Comparison of ENCODE assay signal across 9 mouse cellular contexts in the genomic region with DNA sequence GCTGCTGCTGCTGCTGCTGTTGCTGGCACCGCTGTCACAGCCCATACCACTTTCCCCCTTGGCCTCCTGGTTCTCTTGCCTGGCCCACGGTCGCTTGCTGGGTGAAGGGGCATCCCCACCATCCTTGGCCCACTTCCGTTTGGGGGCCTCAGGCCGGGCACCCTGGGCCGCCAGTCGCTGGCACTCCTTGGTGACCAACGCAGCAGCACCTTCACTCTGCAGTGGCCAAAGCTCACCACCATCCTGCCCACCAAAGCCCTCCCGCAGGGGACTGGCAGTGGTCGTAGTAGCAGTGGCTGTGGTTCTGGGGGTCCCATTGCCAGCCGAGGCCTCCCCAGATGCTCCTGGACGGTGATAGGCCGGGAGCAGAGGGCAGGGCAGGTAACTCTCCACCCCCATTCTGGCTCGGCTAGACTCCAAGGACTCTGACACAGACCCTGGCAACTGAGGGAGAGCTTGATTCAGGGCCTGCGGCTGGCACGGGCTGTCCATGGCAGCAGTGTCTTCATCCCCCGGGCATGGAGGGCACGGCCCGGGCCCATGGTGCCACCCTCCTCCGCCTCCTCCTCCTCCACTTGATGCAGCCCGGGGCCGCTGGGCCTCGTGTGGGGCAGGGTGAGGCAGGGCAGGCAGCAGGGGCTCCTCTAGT. TPM values are rescaled to one million over a fixed set of nuclear protein-coding genes. Genes with fewer than 3 reads are reported as not detected.
DNase-seq lines count a peak whose midpoint lies in the region; ATAC-seq and TF ChIP-seq lines count a peak whose summit lies in the region.
"Had no signal": no experiment of that assay in that cellular context is flagged by ENCODE, and none has a peak within 500 bp of the region (broad histone marks: within the 10 kb centered on the region; RNA-seq: fewer than 3 reads in every experiment).

No protein-coding gene starts in this region.

- intact Hi-C loops in heart, postnatal 14 days (cut with DNase I): loop anchor here (10.0 kb wide), 1 partner anchor 320 kb away; the partner anchor contains the start of gene Sertad1

- WGBS in heart, embryonic 11.5 days (ENCODE audit: insufficient replicate concordance): 70% methylated on average over 23 of the region's 23 CpGs
- WGBS in embryonic facial prominence, embryonic 12.5 days: 76% methylated on average over 23 of the region's 23 CpGs
- WGBS in hindbrain, postnatal 0 days: 69% methylated on average over 22 of the region's 23 CpGs
- 72% methylated on average over 23 of the region's 23 CpGs for WGBS in liver, embryonic 15.5 days (ENCODE audit: insufficient replicate concordance)

- TF ChIP-seq POLR2A in MEL (IDR thresholded peaks at IDR 0.05; ENCODE audit: control insufficient read depth in 1 of 2, insufficient read depth in 1 of 2, low read depth in 1 of 2, low read length in 2 of 2, poor library complexity in 1 of 2): 0 out of 4 replicates have a peak, but pooled peaks of 1 of the 2 experiments have one; percentile 32

- no peak for TF ChIP-seq CTCF in MEL (IDR thresholded peaks at IDR 0.05 in 2 of 3, conservative IDR thresholded peaks at IDR 0.05 in 1 of 3; ENCODE audit: control insufficient read depth in 1 of 3, insufficient read depth in 1 of 3, low read depth in 2 of 3, low read length in 3 of 3, poor library complexity in 1 of 3, severe bottlenecking in 1 of 3)
- TF ChIP-seq CTCF in hindbrain, postnatal 0 days (IDR thresholded peaks at IDR 0.05; ENCODE audit: low read depth): 0 out of 2 replicates have a peak, but pooled peaks have one; percentile 1

- peaks cover 7% of the 10 kb centered on the region; the same call in 1 of the 2 replicates for H3K36me3 ChIP-seq in heart, embryonic 11.5 days (ENCODE audit: control insufficient read depth, insufficient read depth, low read length)
- peaks cover 0 to 3% of the 10 kb centered on the region in 2 experiments; a peak in 1 of 4 replicates for H3K36me3 ChIP-seq in MEL (ENCODE audit: control insufficient read depth in 1 of 2, insufficient read depth in 2 of 2, low read length in 2 of 2)
- H3K36me3 ChIP-seq in embryonic facial prominence, embryonic 12.5 days: peaks cover 52% of the 10 kb centered on the region
- no peaks in the 10 kb centered on the region for H3K36me3 ChIP-seq in hindbrain, postnatal 0 days (ENCODE audit: insufficient read depth, low read length)
- peaks cover 26% of the 10 kb centered on the region for H3K36me3 ChIP-seq in liver, embryonic 15.5 days (replicated peaks)

- ATAC-seq in heart, embryonic 11.5 days (replicated peaks; ENCODE audit: insufficient number of reproducible peaks, low FRiP score, low TSS enrichment): no peak
- ATAC-seq in embryonic facial prominence, embryonic 12.5 days (ENCODE audit: insufficient number of reproducible peaks, insufficient read depth, low FRiP score, low TSS enrichment): no peak; the same call in 1 of the 2 replicates
- peak; percentile 8; the same call in 1 of the 2 replicates for ATAC-seq in hindbrain, postnatal 0 days
- ATAC-seq in liver, embryonic 15.5 days (ENCODE audit: insufficient read depth): no peak

- no peaks in the 10 kb centered on the region for H3K9me3 ChIP-seq in heart, embryonic 11.5 days (replicated peaks; ENCODE audit: control insufficient read depth, low read length)
- no peaks in the 10 kb centered on the region for H3K9me3 ChIP-seq in MEL (replicated peaks; ENCODE audit: insufficient read depth, low read length)
- H3K9me3 ChIP-seq in embryonic facial prominence, embryonic 12.5 days: no peaks in the 10 kb centered on the region
- no peaks in the 10 kb centered on the region for H3K9me3 ChIP-seq in hindbrain, postnatal 0 days (ENCODE audit: low read length)
- no peaks in the 10 kb centered on the region for H3K9me3 ChIP-seq in liver, embryonic 15.5 days (replicated peaks)

- no peak for TF ChIP-seq EP300 in MEL (IDR thresholded peaks at IDR 0.05; ENCODE audit: low read depth in 1 of 2, low read length in 2 of 2)

- TF ChIP-seq RAD21 in MEL (IDR thresholded peaks at IDR 0.05; ENCODE audit: low read depth, low read length): no peak

- no peaks in the 10 kb centered on the region for H3K27me3 ChIP-seq in heart, embryonic 11.5 days (ENCODE audit: control insufficient read depth, insufficient read depth, low read length)
- no peaks in the 10 kb centered on the region for H3K27me3 ChIP-seq in MEL (ENCODE audit: control insufficient read depth in 1 of 2, insufficient read depth in 2 of 2, low read length in 2 of 2)
- H3K27me3 ChIP-seq in embryonic facial prominence, embryonic 12.5 days: no peaks in the 10 kb centered on the region
- no peaks in the 10 kb centered on the region for H3K27me3 ChIP-seq in hindbrain, postnatal 0 days (ENCODE audit: insufficient read depth, low read length)
- H3K27me3 ChIP-seq in liver, embryonic 15.5 days: no peaks in the 10 kb centered on the region

- peaks cover 31% of the 10 kb centered on the region for H3K4me1 ChIP-seq in heart, embryonic 11.5 days (ENCODE audit: control insufficient read depth, insufficient read depth, low read length)
- peaks cover 7 to 10% of the 10 kb centered on the region in 2 experiments; a peak in 3 of 4 replicates for H3K4me1 ChIP-seq in MEL (ENCODE audit: control insufficient read depth in 1 of 2, insufficient read depth in 2 of 2, low read length in 2 of 2)
- peaks cover 60% of the 10 kb centered on the region for H3K4me1 ChIP-seq in embryonic facial prominence, embryonic 12.5 days
- peaks cover 37% of the 10 kb centered on the region for H3K4me1 ChIP-seq in hindbrain, postnatal 0 days (ENCODE audit: insufficient read depth, low read length)
- H3K4me1 ChIP-seq in liver, embryonic 15.5 days (replicated peaks): peaks cover 74% of the 10 kb centered on the region

- peak overlapping the region; percentile 78 for H3K4me3 ChIP-seq in heart, embryonic 11.5 days (ENCODE audit: low read depth, low read length)
- H3K4me3 ChIP-seq in MEL (ENCODE audit: control insufficient read depth in 1 of 2, insufficient read depth in 1 of 2, low read depth in 2 of 2, low read length in 2 of 2): peak overlapping the region in 1 of 2 experiments; percentile 90; a peak in 2 of 4 replicates
- H3K4me3 ChIP-seq in embryonic facial prominence, embryonic 12.5 days: peak overlapping the region; percentile 77
- peak overlapping the region; percentile 70 for H3K4me3 ChIP-seq in hindbrain, postnatal 0 days (ENCODE audit: low read length)
- peak overlapping the region; percentile 84 for H3K4me3 ChIP-seq in liver, embryonic 15.5 days (replicated peaks)

- peak overlapping the region; percentile 82 for H3K4me2 ChIP-seq in heart, embryonic 11.5 days
- H3K4me2 ChIP-seq in embryonic facial prominence, embryonic 12.5 days (replicated peaks): peak overlapping the region; percentile 76
- H3K4me2 ChIP-seq in hindbrain, postnatal 0 days (ENCODE audit: low read depth, low read length): peak overlapping the region; percentile 87
- peak overlapping the region; percentile 95 for H3K4me2 ChIP-seq in liver, embryonic 15.5 days

- no peak for DNase-seq in heart, postnatal 14 days
- DNase-seq in MEL (ENCODE audit: low read depth, low spot score): no peak
- DNase-seq in hindbrain, postnatal 0 days (ENCODE audit: low spot score): no peak
- DNase-seq in adipocyte (ENCODE audit: low spot score): no peak
- no peak for DNase-seq in spleen, postnatal 14 days (ENCODE audit: low spot score in 2 of 2)

- H3K9ac ChIP-seq in heart, embryonic 11.5 days (ENCODE audit: low read depth, low read length): peak overlapping the region; percentile 93
- peak overlapping the region; percentile 90 for H3K9ac ChIP-seq in MEL (ENCODE audit: control insufficient read depth, low read depth, low read length, poor library complexity, severe bottlenecking)
- peak overlapping the region; percentile 77 for H3K9ac ChIP-seq in embryonic facial prominence, embryonic 12.5 days
- H3K9ac ChIP-seq in hindbrain, postnatal 0 days (replicated peaks; ENCODE audit: low read length): peak overlapping the region; percentile 84
- H3K9ac ChIP-seq in liver, embryonic 15.5 days: peak overlapping the region; percentile 91; the same call in 1 of the 2 replicates

- peaks cover 11% of the 10 kb centered on the region for H3K79me2 ChIP-seq in MEL (ENCODE audit: control insufficient read depth, insufficient read depth, low read length, poor library complexity)

- peak overlapping the region; percentile 98; the same call in 1 of the 2 replicates for H3K27ac ChIP-seq in heart, embryonic 11.5 days (ENCODE audit: low read depth, low read length)
- no peak overlapping the region for H3K27ac ChIP-seq in MEL (ENCODE audit: control insufficient read depth, low read depth, low read length)
- no peak overlapping the region for H3K27ac ChIP-seq in embryonic facial prominence, embryonic 12.5 days
- peak overlapping the region; percentile 98; the same call in 1 of the 2 replicates for H3K27ac ChIP-seq in hindbrain, postnatal 0 days
- H3K27ac ChIP-seq in liver, embryonic 15.5 days (replicated peaks): peak overlapping the region; percentile 94

RNA-seq across cellular contexts. Expression of gene Egln2, which starts 1.5 kb away (rescaled TPM):
- 27.4 and 29.0 TPM in 2 replicates for polyA plus RNA-seq in heart, embryonic 11.5 days (2014; fragmentation: Nextera tagmentation; extraction: Ambion mirVana)
- total RNA-seq in heart, postnatal 14 days (2021): 10 to 100 TPM; 60.1 to 60.6 TPM
- 61.8 and 69.5 TPM in 2 replicates for total RNA-seq in MEL (2012; rRNA removed)
- polyA plus RNA-seq in MEL (2012; ENCODE audit: insufficient read depth in 1 of 2, insufficient read length in 2 of 2, low read depth in 1 of 2, low replicate concordance in 2 of 2, missing spikeins in 1 of 2): 10 to 100 TPM in 1 of 2 experiments, not detected in 1; 80.1 TPM
- polyA plus RNA-seq in embryonic facial prominence, embryonic 12.5 days (2016; fragmentation: Nextera tagmentation; extraction: Ambion mirVana): 95.8 and 99.8 TPM in 2 replicates
- 116 and 117 TPM in 2 replicates for total RNA-seq in hindbrain, postnatal 0 days (2014; rRNA removed)
- polyA plus RNA-seq in hindbrain, postnatal 0 days (2015; fragmentation: Nextera tagmentation; extraction: Ambion mirVana): 75.4 and 78.6 TPM in 2 replicates
- 29.2 and 37.3 TPM in 2 replicates for polyA plus RNA-seq in liver, embryonic 15.5 days (2015; fragmentation: Nextera tagmentation; extraction: Ambion mirVana)

RNA-seq across cellular contexts. Expression of gene Cyp2t4, which starts 11.6 kb away (rescaled TPM):
- 0.13 TPM in 1 of 2 replicates, not detected in the other for polyA plus RNA-seq in heart, embryonic 11.5 days (2014; fragmentation: Nextera tagmentation; extraction: Ambion mirVana)
- not detected for total RNA-seq in heart, postnatal 14 days (2021)
- not detected in 2 replicates for total RNA-seq in MEL (2012; rRNA removed)
- polyA plus RNA-seq in MEL (2012; ENCODE audit: insufficient read depth in 1 of 2, insufficient read length in 2 of 2, low read depth in 1 of 2, low replicate concordance in 2 of 2, missing spikeins in 1 of 2): under 1 TPM in 1 of 2 experiments, not detected in 1; 0.28 TPM
- 0.14 and 0.19 TPM in 2 replicates for polyA plus RNA-seq in embryonic facial prominence, embryonic 12.5 days (2016; fragmentation: Nextera tagmentation; extraction: Ambion mirVana)
- not detected in 2 replicates for total RNA-seq in hindbrain, postnatal 0 days (2014; rRNA removed)
- 0.09 and 0.32 TPM in 2 replicates for polyA plus RNA-seq in hindbrain, postnatal 0 days (2015; fragmentation: Nextera tagmentation; extraction: Ambion mirVana)
- polyA plus RNA-seq in liver, embryonic 15.5 days (2015; fragmentation: Nextera tagmentation; extraction: Ambion mirVana): not detected in 2 replicates
- polyA plus RNA-seq: large intestine, adult 2 months had no signal

RNA-seq across cellular contexts. Expression of gene Rab4b, which starts 13.6 kb away (rescaled TPM):
- 44.3 and 49.7 TPM in 2 replicates for polyA plus RNA-seq in heart, embryonic 11.5 days (2014; fragmentation: Nextera tagmentation; extraction: Ambion mirVana)
- total RNA-seq in heart, postnatal 14 days (2021): 10 to 100 TPM; 21.9 to 22.1 TPM
- 6.7 and 9.7 TPM in 2 replicates for total RNA-seq in MEL (2012; rRNA removed)
- 10 to 100 TPM in 1 of 2 experiments, not detected in 1; 32.6 TPM for polyA plus RNA-seq in MEL (2012; ENCODE audit: insufficient read depth in 1 of 2, insufficient read length in 2 of 2, low read depth in 1 of 2, low replicate concordance in 2 of 2, missing spikeins in 1 of 2)
- 63.9 and 71.4 TPM in 2 replicates for polyA plus RNA-seq in embryonic facial prominence, embryonic 12.5 days (2016; fragmentation: Nextera tagmentation; extraction: Ambion mirVana)
- 66.7 and 76.9 TPM in 2 replicates for total RNA-seq in hindbrain, postnatal 0 days (2014; rRNA removed)
- 125 and 128 TPM in 2 replicates for polyA plus RNA-seq in hindbrain, postnatal 0 days (2015; fragmentation: Nextera tagmentation; extraction: Ambion mirVana)
- polyA plus RNA-seq in liver, embryonic 15.5 days (2015; fragmentation: Nextera tagmentation; extraction: Ambion mirVana): 21.2 and 23.0 TPM in 2 replicates

RNA-seq across cellular contexts. Expression of gene Gm21983, which starts 15.8 kb away (rescaled TPM):
- polyA plus RNA-seq in heart, embryonic 11.5 days (2014; fragmentation: Nextera tagmentation; extraction: Ambion mirVana): 0.67 TPM in 1 of 2 replicates, not detected in the other
- not detected for total RNA-seq in heart, postnatal 14 days (2021)
- total RNA-seq in MEL (2012; rRNA removed): not detected in 2 replicates
- under 1 TPM in 1 of 2 experiments, not detected in 1; 0.22 TPM for polyA plus RNA-seq in MEL (2012; ENCODE audit: insufficient read depth in 1 of 2, insufficient read length in 2 of 2, low read depth in 1 of 2, low replicate concordance in 2 of 2, missing spikeins in 1 of 2)
- 0.49 and 0.67 TPM in 2 replicates for polyA plus RNA-seq in embryonic facial prominence, embryonic 12.5 days (2016; fragmentation: Nextera tagmentation; extraction: Ambion mirVana)
- total RNA-seq in hindbrain, postnatal 0 days (2014; rRNA removed): not detected in 2 replicates
- 0.43 and 0.44 TPM in 2 replicates for polyA plus RNA-seq in hindbrain, postnatal 0 days (2015; fragmentation: Nextera tagmentation; extraction: Ambion mirVana)
- polyA plus RNA-seq in liver, embryonic 15.5 days (2015; fragmentation: Nextera tagmentation; extraction: Ambion mirVana): not detected in 2 replicates
- polyA plus RNA-seq: large intestine, adult 2 months had no signal

RNA-seq across cellular contexts. Expression of gene Mia, which starts 15.8 kb away (rescaled TPM):
- polyA plus RNA-seq in heart, embryonic 11.5 days (2014; fragmentation: Nextera tagmentation; extraction: Ambion mirVana): 0.34 and 0.44 TPM in 2 replicates
- total RNA-seq in heart, postnatal 14 days (2021): not detected
- total RNA-seq in MEL (2012; rRNA removed): 2.0 and 2.1 TPM in 2 replicates
- 1 to 10 TPM in 1 of 2 experiments, not detected in 1; 2.8 TPM for polyA plus RNA-seq in MEL (2012; ENCODE audit: insufficient read depth in 1 of 2, insufficient read length in 2 of 2, low read depth in 1 of 2, low replicate concordance in 2 of 2, missing spikeins in 1 of 2)
- 38.8 and 50.4 TPM in 2 replicates for polyA plus RNA-seq in embryonic facial prominence, embryonic 12.5 days (2016; fragmentation: Nextera tagmentation; extraction: Ambion mirVana)
- 17.8 and 34.2 TPM in 2 replicates for total RNA-seq in hindbrain, postnatal 0 days (2014; rRNA removed)
- 63.6 and 70.1 TPM in 2 replicates for polyA plus RNA-seq in hindbrain, postnatal 0 days (2015; fragmentation: Nextera tagmentation; extraction: Ambion mirVana)
- 0.61 and 1.5 TPM in 2 replicates for polyA plus RNA-seq in liver, embryonic 15.5 days (2015; fragmentation: Nextera tagmentation; extraction: Ambion mirVana)

Comparison
In these comparisons a context has a peak if more than half of its experiments do, and no peak if none do; other contexts are left out.
1. H3K27ac ChIP-seq: peak in heart, embryonic 11.5 days (single experiment), hindbrain, postnatal 0 days (single experiment) and liver, embryonic 15.5 days (single experiment); none in MEL (single experiment) and embryonic facial prominence, embryonic 12.5 days (single experiment).
2. Peak in every context shown above with its lines, with median percentiles within 50 percentile points of each other: H3K4me2 ChIP-seq and H3K9ac ChIP-seq.